Mouse (Mus musculus) layer of hippocampus, adult 9-11 months (tissue): Measurements from ENCODE around the gene 1810046K07Rik.
A peak's percentile ranks its signal among the peaks of the same experiment; 100 is the strongest.

Source experiments
- DNase-seq: peaks from one replicate; pipeline ENCODE4 v3.0.0; 2022

1810046K07Rik gene

GRCm38 (mm10) chr9:51303980-51304379 lies 24.7 kb downstream of the 1810046K07Rik start:
- DNase-seq, result no peak

DNA sequence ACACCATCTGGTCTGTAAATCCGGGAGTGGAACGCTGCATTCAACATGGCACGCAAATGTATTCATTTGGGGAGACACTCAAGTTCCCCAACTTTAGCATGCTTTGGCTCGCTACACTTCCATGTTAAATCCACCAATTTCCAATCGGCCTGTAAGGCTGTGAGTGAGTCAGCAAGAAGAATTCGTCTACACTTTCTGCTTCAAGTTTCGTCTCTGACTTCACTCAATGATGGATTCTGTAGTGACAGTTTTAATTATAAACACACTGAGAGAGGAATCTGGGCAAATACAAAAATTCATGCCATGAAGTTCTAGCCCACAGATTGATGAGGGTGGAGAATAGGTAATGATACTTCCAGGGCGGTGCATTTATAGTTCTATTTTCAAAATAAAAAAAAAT lies 35.2 kb downstream of the 1810046K07Rik start:
- DNase-seq, result no peak

DNA sequence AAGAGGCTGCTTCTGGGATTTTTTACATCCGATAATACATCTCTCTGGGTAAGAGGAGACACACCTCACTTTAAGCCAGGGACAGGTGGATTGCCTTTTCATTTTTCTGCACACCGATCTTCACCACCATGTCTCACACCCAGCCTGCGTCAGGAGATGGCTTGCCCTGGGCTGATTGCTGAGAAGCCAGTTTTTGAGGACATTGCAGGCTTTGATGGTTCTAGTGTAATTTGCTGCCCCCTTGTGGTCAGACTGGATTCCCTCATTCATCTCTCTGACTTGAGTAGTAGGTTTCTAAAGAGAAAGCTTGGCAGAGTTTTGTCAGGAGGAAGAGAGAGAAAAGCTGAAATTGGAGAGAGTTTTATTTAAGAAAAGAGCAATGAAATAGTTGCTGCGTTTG lies 36.0 kb downstream of the 1810046K07Rik start:
- DNase-seq, result peak; percentile 76

DNA sequence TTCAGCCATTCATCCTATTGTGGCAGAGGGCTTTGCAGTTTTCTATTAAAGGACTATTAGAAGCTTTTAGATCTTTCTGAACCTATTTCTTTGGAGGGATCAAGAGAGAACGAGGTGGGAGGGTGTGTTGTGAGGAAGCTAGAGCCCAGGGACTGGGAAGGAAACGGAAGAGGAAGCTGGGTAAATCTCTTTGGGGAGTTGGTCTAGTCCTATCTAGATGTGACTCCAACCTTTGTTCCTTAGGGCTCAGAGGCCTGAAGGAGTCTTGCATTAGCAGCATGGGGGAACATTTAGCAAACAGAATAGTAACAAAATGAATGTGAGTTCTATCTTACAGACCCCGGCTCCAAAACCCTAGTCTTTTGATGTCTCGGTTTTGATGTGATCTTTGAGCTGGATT lies 37.7 kb downstream of the 1810046K07Rik start:
- DNase-seq, result no peak

DNA sequence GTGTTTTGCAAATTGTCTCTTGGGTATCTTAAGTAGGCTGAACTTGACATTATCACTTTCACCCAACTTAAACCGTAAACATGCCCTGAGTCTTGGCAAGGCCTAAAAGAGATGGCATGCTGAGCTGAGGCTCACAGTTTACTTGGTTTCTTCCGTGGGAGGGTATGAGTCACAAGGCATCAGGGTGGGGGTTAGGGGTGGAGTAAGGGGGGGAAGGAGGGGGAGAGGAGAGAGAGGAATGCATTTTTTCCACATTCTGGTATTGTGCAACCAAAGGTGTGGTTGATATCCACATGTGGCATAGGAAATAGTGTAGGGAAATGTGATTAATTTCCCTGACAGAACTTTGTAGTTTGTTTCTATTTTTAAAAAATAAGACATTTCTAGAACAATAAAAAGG lies 42.6 kb downstream of the 1810046K07Rik start:
- DNase-seq, result no peak

DNA sequence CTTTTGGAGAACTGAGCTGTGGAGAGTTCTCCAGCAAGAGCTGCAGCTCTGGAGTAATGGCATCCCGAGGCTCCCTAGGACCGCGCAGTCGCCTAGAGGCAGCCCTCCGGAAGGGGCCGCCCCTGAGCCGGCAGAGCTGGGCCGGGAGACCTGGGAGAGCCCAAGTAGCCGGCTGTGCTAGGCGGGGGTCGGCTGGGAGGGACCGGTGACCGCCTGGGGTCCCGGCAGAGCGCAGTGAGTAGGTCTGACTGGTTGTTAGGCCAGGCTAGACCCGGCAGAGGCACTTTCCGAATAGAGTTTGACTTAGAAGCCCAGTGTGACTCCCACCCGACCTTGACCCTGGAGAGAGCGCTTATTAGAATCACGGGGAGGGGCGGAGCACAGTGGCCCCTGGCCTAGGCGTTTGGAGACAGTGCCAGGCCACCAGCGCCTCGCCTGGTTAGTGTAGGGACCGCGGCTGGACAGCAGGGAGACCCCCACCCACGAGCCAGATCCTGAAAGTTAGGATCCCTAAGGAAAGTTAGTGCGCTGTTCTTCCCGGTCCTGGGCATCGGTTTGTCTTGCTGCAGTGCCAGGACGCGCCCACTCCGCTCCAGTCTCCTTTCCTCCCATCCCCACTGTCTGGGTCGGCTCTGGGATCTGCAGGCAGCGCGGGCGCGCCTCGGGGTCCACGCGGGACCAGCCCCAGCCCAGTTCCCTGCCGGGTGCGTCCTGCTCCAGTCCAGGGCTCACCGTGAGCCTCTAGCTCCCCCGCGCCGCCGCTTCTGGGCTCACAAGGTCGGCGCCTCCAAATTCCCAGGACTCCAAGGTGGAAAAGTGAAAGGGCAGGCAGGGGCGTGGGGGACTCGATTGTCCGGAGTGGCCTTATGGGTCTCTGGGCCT lies 50.0 kb downstream of the 1810046K07Rik start, which contains the start of gene Colca2:
TSS of gene Colca2 (minus strand) at position 70 of the 882 bp plus-strand sequence.
- DNase-seq, result peak; percentile 30

- DNase-seq, result no peak
Measured at GRCm38 (mm10) chr9:51277834-51278498, 50.8 kb downstream of the 1810046K07Rik start.

- no peak for DNase-seq
Measured at GRCm38 (mm10) chr9:51274678-51275077, 54.0 kb downstream of the 1810046K07Rik start.

DNA sequence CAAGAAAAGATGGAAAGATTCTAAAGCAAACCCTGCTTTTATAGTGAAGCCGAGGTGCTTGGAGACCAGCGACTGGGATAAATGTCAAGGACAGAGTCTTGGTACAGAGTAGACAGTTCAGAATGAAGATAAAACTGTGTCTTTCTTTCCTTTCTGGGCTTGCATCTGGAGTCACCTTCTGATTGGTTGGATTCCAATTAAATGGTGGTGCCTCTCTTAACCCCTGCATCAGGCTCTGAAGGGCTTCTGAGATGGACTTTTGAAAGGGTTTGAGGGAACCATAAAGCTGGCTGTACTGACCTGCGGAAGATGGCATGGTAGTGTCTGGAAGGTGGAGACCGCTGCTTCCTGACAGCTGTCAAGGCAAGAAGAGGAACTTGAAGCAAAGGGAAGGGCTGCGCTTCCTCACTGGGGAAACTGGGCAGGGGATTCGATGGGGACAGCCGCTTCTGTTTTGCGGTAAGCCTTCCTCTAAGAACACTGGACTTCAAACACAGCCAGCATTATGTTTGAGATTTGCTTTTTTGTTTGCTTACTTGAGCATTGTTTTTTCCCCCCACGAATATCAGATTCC lies 55.0 kb downstream of the 1810046K07Rik start:
- DNase-seq, result no peak

DNA sequence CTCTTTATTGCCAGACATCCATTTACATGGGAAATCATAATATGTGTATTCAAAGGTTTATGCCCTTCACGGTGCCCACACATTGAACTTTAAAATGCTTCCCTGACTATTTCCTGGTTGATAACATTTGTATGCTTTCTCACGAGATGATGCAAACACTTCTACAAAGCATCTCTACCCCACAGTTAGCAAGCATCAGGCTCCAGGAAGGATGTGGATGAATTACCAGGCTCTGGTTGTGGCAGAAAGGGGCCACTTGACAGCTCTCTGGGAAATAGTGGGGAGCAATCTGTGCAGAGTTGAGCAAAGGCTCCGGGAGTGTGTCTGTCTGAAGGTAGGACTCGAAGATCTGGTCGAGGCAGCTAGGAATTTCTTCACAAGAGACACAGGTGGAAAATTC lies 56.6 kb downstream of the 1810046K07Rik start:
- no peak for DNase-seq

- no peak for DNase-seq
Measured at GRCm38 (mm10) chr9:51271073-51271472, 57.6 kb downstream of the 1810046K07Rik start.

DNA sequence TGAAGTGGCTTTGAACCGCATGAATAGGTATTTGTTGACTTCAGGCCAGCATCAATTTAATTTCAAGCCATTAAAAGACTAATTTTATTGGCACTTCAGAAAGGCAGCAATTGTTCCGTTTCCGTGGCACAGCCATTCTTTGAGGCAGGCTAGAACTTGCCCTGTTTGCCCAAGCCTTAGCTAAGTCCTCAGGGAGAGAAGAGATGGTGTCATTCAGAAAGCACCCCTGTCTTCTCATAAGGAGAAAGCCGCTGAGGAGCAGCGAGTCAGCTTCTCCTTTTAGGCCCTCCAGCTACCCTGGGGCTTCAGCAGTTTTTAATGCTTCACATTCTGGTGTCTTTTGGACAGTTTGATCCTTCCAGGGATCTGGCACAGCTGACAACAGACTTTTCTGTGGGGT lies 59.9 kb downstream of the 1810046K07Rik start:
- DNase-seq, result no peak

DNA sequence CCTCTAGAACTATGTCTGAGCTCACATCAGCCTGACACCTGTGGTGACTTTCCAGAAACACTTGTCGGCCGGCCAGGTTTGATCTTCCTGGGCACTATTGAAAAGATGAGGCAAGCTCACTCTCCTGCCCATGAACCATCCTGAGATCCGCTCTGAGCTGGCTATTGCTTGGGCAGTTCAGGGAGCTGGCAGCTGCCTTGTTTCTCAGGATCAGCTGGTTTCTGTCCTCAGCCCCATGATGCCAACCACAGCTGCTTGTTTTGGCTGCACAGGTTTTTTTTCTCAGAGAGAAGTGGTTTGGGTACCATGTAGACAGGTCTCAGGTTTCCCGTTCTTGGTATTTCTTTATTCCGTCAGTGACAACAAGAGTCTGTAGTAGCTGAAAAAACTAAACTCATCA lies 70.3 kb downstream of the 1810046K07Rik start:
- DNase-seq, result no peak

GRCm38 (mm10) chr9:51256780-51257502 lies 71.8 kb downstream of the 1810046K07Rik start:
- DNase-seq, result no peak
